Mouse (Mus musculus): ENCODE measurements around the gene Aldh1l1. TPM values are rescaled to one million over a fixed set of nuclear protein-coding genes. Genes with fewer than 3 reads are reported as not detected.

Aldh1l1 gene
- total RNA-seq, 1 experiment from 2014 or later, result 18.0 TPM

GRCm38 (mm10) chr6:90468216-90468615 lies 18.0 kb upstream of the Aldh1l1 start:
- ATAC-seq (replicated peaks in 1 of 2; ENCODE audit: insufficient read depth in 1 of 2, low FRiP score in 2 of 2, low TSS enrichment in 1 of 2, low read depth in 1 of 2, poor library complexity in 2 of 2, severe bottlenecking in 2 of 2), result no peak

- ATAC-seq (replicated peaks in 1 of 2; ENCODE audit: insufficient read depth in 1 of 2, low FRiP score in 2 of 2, low TSS enrichment in 1 of 2, low read depth in 1 of 2, poor library complexity in 2 of 2, severe bottlenecking in 2 of 2), result no peak
Observed at GRCm38 (mm10) chr6:90469041-90469440, 17.2 kb upstream of the Aldh1l1 start.

- no peak for ATAC-seq (replicated peaks in 1 of 2; ENCODE audit: insufficient read depth in 1 of 2, low FRiP score in 2 of 2, low TSS enrichment in 1 of 2, low read depth in 1 of 2, poor library complexity in 2 of 2, severe bottlenecking in 2 of 2)
Observed at GRCm38 (mm10) chr6:90470255-90470654, 16.0 kb upstream of the Aldh1l1 start.

- no peak for ATAC-seq (replicated peaks in 1 of 2; ENCODE audit: insufficient read depth in 1 of 2, low FRiP score in 2 of 2, low TSS enrichment in 1 of 2, low read depth in 1 of 2, poor library complexity in 2 of 2, severe bottlenecking in 2 of 2)
Observed at GRCm38 (mm10) chr6:90470947-90471541, 15.2 kb upstream of the Aldh1l1 start.

- ATAC-seq (replicated peaks in 1 of 2; ENCODE audit: insufficient read depth in 1 of 2, low FRiP score in 2 of 2, low TSS enrichment in 1 of 2, low read depth in 1 of 2, poor library complexity in 2 of 2, severe bottlenecking in 2 of 2), result no peak
Observed at GRCm38 (mm10) chr6:90472079-90472478, 14.1 kb upstream of the Aldh1l1 start.

- no peak for ATAC-seq (replicated peaks in 1 of 2; ENCODE audit: insufficient read depth in 1 of 2, low FRiP score in 2 of 2, low TSS enrichment in 1 of 2, low read depth in 1 of 2, poor library complexity in 2 of 2, severe bottlenecking in 2 of 2)
Observed at GRCm38 (mm10) chr6:90472697-90473096, 13.5 kb upstream of the Aldh1l1 start.

- ATAC-seq (replicated peaks in 1 of 2; ENCODE audit: insufficient read depth in 1 of 2, low FRiP score in 2 of 2, low TSS enrichment in 1 of 2, low read depth in 1 of 2, poor library complexity in 2 of 2, severe bottlenecking in 2 of 2), result no peak
Observed at GRCm38 (mm10) chr6:90473630-90474360, 12.4 kb upstream of the Aldh1l1 start.

- no peak for ATAC-seq (replicated peaks in 1 of 2; ENCODE audit: insufficient read depth in 1 of 2, low FRiP score in 2 of 2, low TSS enrichment in 1 of 2, low read depth in 1 of 2, poor library complexity in 2 of 2, severe bottlenecking in 2 of 2)
Observed at GRCm38 (mm10) chr6:90474361-90474750, 11.9 kb upstream of the Aldh1l1 start.

GRCm38 (mm10) chr6:90475176-90475853 lies 10.9 kb upstream of the Aldh1l1 start:
- no peak for ATAC-seq (replicated peaks in 1 of 2; ENCODE audit: insufficient read depth in 1 of 2, low FRiP score in 2 of 2, low TSS enrichment in 1 of 2, low read depth in 1 of 2, poor library complexity in 2 of 2, severe bottlenecking in 2 of 2)

GRCm38 (mm10) chr6:90475854-90476212 lies 10.4 kb upstream of the Aldh1l1 start:
- no peak for ATAC-seq (replicated peaks in 1 of 2; ENCODE audit: insufficient read depth in 1 of 2, low FRiP score in 2 of 2, low TSS enrichment in 1 of 2, low read depth in 1 of 2, poor library complexity in 2 of 2, severe bottlenecking in 2 of 2)

- peak; percentile 80 to 88 for ATAC-seq (replicated peaks in 1 of 2; ENCODE audit: insufficient read depth in 1 of 2, low FRiP score in 2 of 2, low TSS enrichment in 1 of 2, low read depth in 1 of 2, poor library complexity in 2 of 2, severe bottlenecking in 2 of 2)
Observed at GRCm38 (mm10) chr6:90476941-90477518, 9.2 kb upstream of the Aldh1l1 start.

- no peak for ATAC-seq (replicated peaks in 1 of 2; ENCODE audit: insufficient read depth in 1 of 2, low FRiP score in 2 of 2, low TSS enrichment in 1 of 2, low read depth in 1 of 2, poor library complexity in 2 of 2, severe bottlenecking in 2 of 2)
Observed at GRCm38 (mm10) chr6:90484249-90484648, 2.0 kb upstream of the Aldh1l1 start.

- no peak for ATAC-seq (replicated peaks in 1 of 2; ENCODE audit: insufficient read depth in 1 of 2, low FRiP score in 2 of 2, low TSS enrichment in 1 of 2, low read depth in 1 of 2, poor library complexity in 2 of 2, severe bottlenecking in 2 of 2)
Observed at GRCm38 (mm10) chr6:90484876-90485275, 1.4 kb upstream of the Aldh1l1 start.

- no peak for ATAC-seq (replicated peaks in 1 of 2; ENCODE audit: insufficient read depth in 1 of 2, low FRiP score in 2 of 2, low TSS enrichment in 1 of 2, low read depth in 1 of 2, poor library complexity in 2 of 2, severe bottlenecking in 2 of 2)
Observed at GRCm38 (mm10) chr6:90487531-90487930, 1.3 kb downstream of the Aldh1l1 start.

GRCm38 (mm10) chr6:90489532-90489931 lies 3.3 kb downstream of the Aldh1l1 start:
- no peak for ATAC-seq (replicated peaks in 1 of 2; ENCODE audit: insufficient read depth in 1 of 2, low FRiP score in 2 of 2, low TSS enrichment in 1 of 2, low read depth in 1 of 2, poor library complexity in 2 of 2, severe bottlenecking in 2 of 2)

GRCm38 (mm10) chr6:90490976-90491375 lies 4.7 kb downstream of the Aldh1l1 start:
- ATAC-seq (replicated peaks in 1 of 2; ENCODE audit: insufficient read depth in 1 of 2, low FRiP score in 2 of 2, low TSS enrichment in 1 of 2, low read depth in 1 of 2, poor library complexity in 2 of 2, severe bottlenecking in 2 of 2), result no peak

- ATAC-seq (replicated peaks in 1 of 2; ENCODE audit: insufficient read depth in 1 of 2, low FRiP score in 2 of 2, low TSS enrichment in 1 of 2, low read depth in 1 of 2, poor library complexity in 2 of 2, severe bottlenecking in 2 of 2), result no peak
Observed at GRCm38 (mm10) chr6:90491956-90492744, 5.9 kb downstream of the Aldh1l1 start.
